Mouse (Mus musculus) layer of hippocampus, adult 2 months (tissue): ENCODE measurements around the gene Fgf11. TPM values are rescaled to one million over a fixed set of nuclear protein-coding genes. Genes with fewer than 3 reads are reported as not detected.

Source experiments
- DNase-seq, 2 experiments: peaks; one replicate each; pipeline ENCODE4 v3.0.0; 2022; ENCODE audit warnings: low spot score in 2 of 2
- H3K27ac ChIP-seq: fragments of 200-600 bp; 2 replicates; pipeline ENCODE4 v1.8.1; 2022
- H3K4me3 ChIP-seq: fragments of 200-600 bp; 2 replicates; pipeline ENCODE4 v1.8.1; 2022; ENCODE audit warnings: mild to moderate bottlenecking
- CTCF ChIP-seq: fragments of 200-600 bp; conservative IDR thresholded peaks from 2 replicates; pipeline ENCODE4 v1.8.1; 2022; ENCODE audit warnings: antibody characterized with exemption, mild to moderate bottlenecking, moderate library complexity
- total RNA-seq, 2 experiments: library from RNA; stranded (reverse); gene quantifications; 2 replicates each; pipeline ENCODE4 v1.2.3; 2021

Gene Fgf11
- total RNA-seq, 2 experiments from 2014 or later: 25.6 to 28.0 TPM

DNA sequence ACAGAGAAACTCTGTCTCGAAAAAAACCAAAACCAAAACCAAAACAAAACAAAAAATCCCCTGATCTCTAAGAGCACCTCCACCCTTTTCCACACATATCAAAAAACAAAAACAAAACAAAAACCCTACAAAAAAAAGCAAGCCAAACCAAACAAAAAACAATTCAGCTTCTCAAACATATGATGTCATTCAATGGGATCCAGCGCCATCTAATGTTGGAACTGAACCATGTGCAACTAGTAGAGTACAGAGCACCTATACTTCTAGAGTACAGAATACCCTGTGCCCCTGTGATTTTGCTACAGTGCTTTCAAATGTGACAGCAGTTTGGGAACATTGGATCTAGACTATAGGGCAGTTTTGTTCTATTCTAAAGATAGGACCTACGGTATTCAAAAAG is 47.0 kb downstream of the Fgf11 start:
- DNase-seq: peak; percentile 51 to 52
- TF ChIP-seq CTCF: peak; percentile 84
- Histone ChIP-seq H3K4me3 (no peak overlapping the region), H3K27ac (peak overlapping the region; percentile 77)

GRCm38 (mm10) chr11:69754233-69754632 is 47.4 kb downstream of the Fgf11 start:
- DNase-seq: no peak
- Histone ChIP-seq H3K4me3 (no peak overlapping the region), H3K27ac (peak overlapping the region; percentile 77)
- no peak for TF ChIP-seq CTCF

DNA sequence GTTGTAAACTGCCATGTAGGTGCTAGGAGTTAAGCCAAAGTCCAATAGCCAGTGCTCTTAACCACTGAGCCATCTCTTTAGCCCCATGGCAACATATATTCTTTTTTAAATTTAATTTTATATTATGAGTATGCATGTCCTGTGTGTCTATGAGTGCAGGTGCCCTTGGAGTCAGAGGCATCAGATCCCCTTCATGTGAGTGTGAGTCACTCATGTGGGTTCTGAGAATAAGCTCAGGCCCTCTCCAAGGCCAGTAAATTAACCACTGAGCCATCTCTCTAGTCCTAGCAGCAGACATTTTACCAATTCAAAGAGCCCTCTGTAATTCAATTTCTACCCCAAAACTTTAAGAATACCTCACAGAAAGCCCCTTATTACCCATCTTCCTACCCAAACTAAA is 49.0 kb downstream of the Fgf11 start:
- DNase-seq: no peak
- Histone ChIP-seq H3K4me3 (no peak overlapping the region), H3K27ac (peak overlapping the region; percentile 36; the same call in 1 of the 2 replicates)
- no peak for TF ChIP-seq CTCF

DNA sequence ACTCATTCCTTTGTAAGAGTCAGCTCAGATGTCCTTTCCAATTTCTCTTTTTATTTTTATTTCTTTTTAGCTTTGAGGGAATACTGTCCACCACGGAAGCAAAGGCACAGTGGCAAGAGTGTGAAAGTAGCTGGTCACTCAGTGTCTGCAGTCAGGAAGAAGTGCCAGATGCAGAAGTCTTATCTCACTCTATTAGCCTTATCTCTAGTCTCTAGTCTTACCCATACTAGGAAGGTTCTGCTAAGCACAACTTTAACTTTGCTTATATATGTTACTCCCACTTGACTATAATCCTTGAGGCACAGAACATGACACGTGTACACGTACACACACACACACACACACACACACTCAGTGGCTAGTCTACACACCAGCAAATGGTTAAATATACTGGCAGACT is 50.0 kb downstream of the Fgf11 start:
- no peak for TF ChIP-seq CTCF
- no peak overlapping the region for H3K4me3 ChIP-seq
- no peak overlapping the region for H3K27ac ChIP-seq

More for the DNA sequence above, 50.0 kb downstream of the Fgf11 start:
- no peak for DNase-seq

Other genes with a start within 250 kb of the Fgf11 start
- gene Efnb3, start 241.7 kb downstream of the Fgf11 start, total RNA-seq: 100 to 1,000 TPM; 113 to 116 TPM
- 10 to 100 TPM; 12.0 to 14.3 TPM for gene Wrap53, start 221.6 kb downstream of the Fgf11 start, total RNA-seq
- 10 to 100 TPM; 28.5 to 32.3 TPM for gene Trp53, start 221.5 kb downstream of the Fgf11 start, total RNA-seq
- gene Atp1b2, start 195.9 kb downstream of the Fgf11 start, total RNA-seq: 100 to 1,000 TPM; 391 to 411 TPM
- not detected for gene Shbg, start 184.0 kb downstream of the Fgf11 start, total RNA-seq
- gene Sat2, start 179.8 kb downstream of the Fgf11 start, total RNA-seq: 10 to 100 TPM; 15.1 to 15.6 TPM
- 100 to 1,000 TPM; 138 to 143 TPM for gene Fxr2, start 168.9 kb downstream of the Fgf11 start, total RNA-seq
- under 1 TPM in 1 of 2 experiments, not detected in 1; 0.44 TPM for gene Sox15, start 146.5 kb downstream of the Fgf11 start, total RNA-seq
- gene Mpdu1, start 139.2 kb downstream of the Fgf11 start, total RNA-seq: 10 to 100 TPM; 54.9 to 59.3 TPM
- 10 to 100 TPM in 1 of 2 experiments, 1 to 10 TPM in 1; 9.7 to 15.4 TPM for gene Cd68, start 135.7 kb downstream of the Fgf11 start, total RNA-seq
- gene Eif4a1, start 129.4 kb downstream of the Fgf11 start, total RNA-seq: 100 to 1,000 TPM; 342 to 344 TPM
- 100 to 1,000 TPM; 108 to 132 TPM for gene Senp3, start 119.8 kb downstream of the Fgf11 start, total RNA-seq
- 1 to 10 TPM; 2.1 to 2.5 TPM for gene Tnfsf13, start 116.1 kb downstream of the Fgf11 start, total RNA-seq
- gene Tnfsf12, start 106.0 kb downstream of the Fgf11 start, total RNA-seq: 1 to 10 TPM; 8.9 to 9.6 TPM
- gene Tnfsfm13, start 105.8 kb downstream of the Fgf11 start, total RNA-seq: 1 to 10 TPM; 1.6 to 2.2 TPM
- 10 to 100 TPM; 64.6 to 65.4 TPM for gene Polr2a, start 43.2 kb downstream of the Fgf11 start, total RNA-seq
- not detected for gene Slc35g3, start 39.9 kb downstream of the Fgf11 start, total RNA-seq
- 100 to 1,000 TPM; 122 to 133 TPM for gene Zbtb4, start 35.9 kb downstream of the Fgf11 start, total RNA-seq
- 1 to 10 TPM; 1.1 to 1.3 TPM for gene Chrnb1, start 5.9 kb downstream of the Fgf11 start, total RNA-seq
- not detected for gene Tmem102, start 3.8 kb upstream of the Fgf11 start, total RNA-seq
- not detected for gene Gm39566, start 13.4 kb upstream of the Fgf11 start, total RNA-seq
- gene Spem2, start 16.6 kb upstream of the Fgf11 start, total RNA-seq: not detected
- under 1 TPM; 0.34 to 0.49 TPM for gene Spem1, start 20.3 kb upstream of the Fgf11 start, total RNA-seq
- 100 to 1,000 TPM; 197 to 201 TPM for gene Nlgn2, start 35.9 kb upstream of the Fgf11 start, total RNA-seq
- gene Tmem256, start 36.7 kb upstream of the Fgf11 start, total RNA-seq: 100 to 1,000 TPM; 113 to 114 TPM
- 10 to 100 TPM; 17.1 to 19.8 TPM for gene Plscr3, start 44.5 kb upstream of the Fgf11 start, total RNA-seq
- not detected for gene Tnk1, start 56.9 kb upstream of the Fgf11 start, total RNA-seq
- gene Tmem95, start 76.2 kb upstream of the Fgf11 start, total RNA-seq: not detected
- gene Kctd11, start 79.5 kb upstream of the Fgf11 start, total RNA-seq: 1 to 10 TPM; 1.3 to 1.4 TPM
- not detected for gene Acap1, start 93.7 kb upstream of the Fgf11 start, total RNA-seq
- 1 to 10 TPM in 1 of 2 experiments, under 1 TPM in 1; 0.64 to 1.0 TPM for gene 2810408A11Rik, start 99.1 kb upstream of the Fgf11 start, total RNA-seq
- gene Neurl4, start 99.2 kb upstream of the Fgf11 start, total RNA-seq: 100 to 1,000 TPM; 122 to 125 TPM
- gene Gps2, start 112.0 kb upstream of the Fgf11 start, total RNA-seq: 10 to 100 TPM; 35.6 to 41.5 TPM
- gene Eif5a, start 120.1 kb upstream of the Fgf11 start, total RNA-seq: 100 to 1,000 TPM; 413 to 441 TPM
- gene Ybx2, start 133.9 kb upstream of the Fgf11 start, total RNA-seq: 10 to 100 TPM; 12.4 to 14.5 TPM
- 1 to 10 TPM; 1.8 to 2.2 TPM for gene Slc2a4, start 146.3 kb upstream of the Fgf11 start, total RNA-seq
- gene Cldn7, start 162.9 kb upstream of the Fgf11 start, total RNA-seq: not detected
- gene Ctdnep1, start 179.3 kb upstream of the Fgf11 start, total RNA-seq: 100 to 1,000 TPM; 106 to 114 TPM
- 10 to 100 TPM; 72.8 to 72.9 TPM for gene Elp5, start 180.7 kb upstream of the Fgf11 start, total RNA-seq
- gene Gabarap, start 189.3 kb upstream of the Fgf11 start, total RNA-seq: 100 to 1,000 TPM; 216 to 229 TPM
- gene Phf23, start 193.9 kb upstream of the Fgf11 start, total RNA-seq: 10 to 100 TPM; 40.5 to 42.6 TPM
- gene Dvl2, start 198.7 kb upstream of the Fgf11 start, total RNA-seq: 10 to 100 TPM; 40.6 to 45.3 TPM
- gene Acadvl, start 213.6 kb upstream of the Fgf11 start, total RNA-seq: 10 to 100 TPM; 54.9 to 63.7 TPM
- gene Dlg4, start 215.1 kb upstream of the Fgf11 start, total RNA-seq: 100 to 1,000 TPM; 880 to 888 TPM